8 mouse cellular contexts compared by ENCODE assay signal in genomic region chr7:49484036-49484744, GRCm38 (mm10).
DNase-seq lines count a peak whose midpoint lies in the region; ATAC-seq lines count a peak whose summit lies in the region.

No protein-coding gene starts in this region.

- no peaks in the 10 kb centered on the region for H3K9me3 ChIP-seq in embryonic facial prominence, embryonic 13.5 days
- H3K9me3 ChIP-seq in midbrain, embryonic 10.5 days (replicated peaks) = no peaks in the 10 kb centered on the region

- ATAC-seq in embryonic facial prominence, embryonic 13.5 days (ENCODE audit: insufficient number of reproducible peaks, insufficient read depth, low FRiP score, low TSS enrichment, low read depth) = no peak
- no peak for ATAC-seq in inflammation-experienced regulatory T-cells, adult 6 months

- H3K4me3 ChIP-seq in embryonic facial prominence, embryonic 13.5 days = no peak overlapping the region
- peak overlapping the region; percentile 27; the same call in 1 of the 2 replicates for H3K4me3 ChIP-seq in midbrain, embryonic 10.5 days

- DNase-seq in layer of hippocampus, postnatal 10 days (ENCODE audit: low spot score in 2 of 2) = peak; percentile 35 to 50
- DNase-seq in layer of hippocampus, adult 9-10 months (ENCODE audit: low spot score) = no peak
- peak; percentile 60 for DNase-seq in kidney, adult 9 months
- peak; percentile 38 for DNase-seq in midbrain, embryonic 10.5 days (ENCODE audit: low spot score)
- no peak for DNase-seq in Muller cell, postnatal 12 days (ENCODE audit: inconsistent ontology term)
- no peak for DNase-seq in left cerebral cortex, adult 9 months (ENCODE audit: low spot score in 2 of 2)

- 0 out of 2 replicates have a peak overlapping the region, but pooled peaks have one; percentile 22 for H3K27ac ChIP-seq in embryonic facial prominence, embryonic 13.5 days
- peak overlapping the region; percentile 64 for H3K27ac ChIP-seq in midbrain, embryonic 10.5 days (replicated peaks)

- H3K4me2 ChIP-seq in embryonic facial prominence, embryonic 13.5 days = no peak overlapping the region

- peaks cover 38% of the 10 kb centered on the region for H3K4me1 ChIP-seq in embryonic facial prominence, embryonic 13.5 days
- peaks cover 39% of the 10 kb centered on the region for H3K4me1 ChIP-seq in midbrain, embryonic 10.5 days

- H3K36me3 ChIP-seq in embryonic facial prominence, embryonic 13.5 days = no peaks in the 10 kb centered on the region
- no peaks in the 10 kb centered on the region for H3K36me3 ChIP-seq in midbrain, embryonic 10.5 days

- H3K9ac ChIP-seq in embryonic facial prominence, embryonic 13.5 days = no peak overlapping the region

- H3K27me3 ChIP-seq in embryonic facial prominence, embryonic 13.5 days = no peaks in the 10 kb centered on the region
- H3K27me3 ChIP-seq in midbrain, embryonic 10.5 days (ENCODE audit: low read depth, poor library complexity, severe bottlenecking) = peaks cover 70% of the 10 kb centered on the region

- 19% methylated on average over 11 of the region's 11 CpGs for WGBS in embryonic facial prominence, embryonic 13.5 days
- WGBS in midbrain, embryonic 10.5 days = 10% methylated on average over 11 of the region's 11 CpGs

Comparison
In these comparisons a context has a peak if more than half of its experiments do, and no peak if none do; other contexts are left out.
1. DNase-seq: peak in layer of hippocampus, postnatal 10 days (2 of 2), kidney, adult 9 months (single experiment) and midbrain, embryonic 10.5 days (single experiment); none in layer of hippocampus, adult 9-10 months (single experiment), Muller cell, postnatal 12 days (single experiment) and left cerebral cortex, adult 9 months (0 of 2).